Mouse (Mus musculus): Measurements from ENCODE around the gene Cfap97d1. TPM values are rescaled to one million over a fixed set of nuclear protein-coding genes. Genes with fewer than 3 reads are reported as not detected.

The Cfap97d1 gene
- polyA plus RNA-seq, 1 experiment from 2014 or later = not detected

GRCm38 (mm10) chr11:101968791-101969190 is 15.3 kb upstream of the Cfap97d1 start:
- no peak overlapping the region; the same call in 1 of the 2 replicates for H3K9ac ChIP-seq (ENCODE audit: low read depth, low read length)
- under 1% methylated on average over 5 of the region's 5 CpGs for WGBS (ENCODE audit: insufficient replicate concordance)
- no peak overlapping the region for H3K4me3 ChIP-seq (ENCODE audit: low read depth, low read length)
- peaks cover 35% of the 10 kb centered on the region for H3K27me3 ChIP-seq (ENCODE audit: control insufficient read depth, insufficient read depth, low read length)
- 0 out of 2 replicates have a peak, but pooled peaks cover 2% of the 10 kb centered on the region for H3K36me3 ChIP-seq (ENCODE audit: control insufficient read depth, insufficient read depth, low read length)
- H3K4me1 ChIP-seq (ENCODE audit: control insufficient read depth, insufficient read depth, low read length) = peaks cover 14% of the 10 kb centered on the region
- no peaks in the 10 kb centered on the region for H3K9me3 ChIP-seq (replicated peaks; ENCODE audit: control insufficient read depth, low read length)
- ATAC-seq (replicated peaks; ENCODE audit: insufficient number of reproducible peaks, low FRiP score, low TSS enrichment) = 0 out of 2 replicates have a peak, but pooled peaks have one; percentile 43
- H3K4me2 ChIP-seq = peak overlapping the region; percentile 10
- H3K27ac ChIP-seq (ENCODE audit: low read depth, low read length) = no peak overlapping the region

- Histone ChIP-seq H3K4me3 (ENCODE audit: low read depth, low read length) (no peak overlapping the region), H3K9me3 (replicated peaks; ENCODE audit: control insufficient read depth, low read length) (no peaks in the 10 kb centered on the region), H3K36me3 (ENCODE audit: control insufficient read depth, insufficient read depth, low read length) (0 out of 2 replicates have a peak, but pooled peaks cover 2% of the 10 kb centered on the region), H3K4me1 (ENCODE audit: control insufficient read depth, insufficient read depth, low read length) (peaks cover 14% of the 10 kb centered on the region), H3K4me2 (no peak overlapping the region), H3K9ac (ENCODE audit: low read depth, low read length) (no peak overlapping the region), H3K27ac (ENCODE audit: low read depth, low read length) (no peak overlapping the region), H3K27me3 (ENCODE audit: control insufficient read depth, insufficient read depth, low read length) (peaks cover 24% of the 10 kb centered on the region)
- ATAC-seq (replicated peaks; ENCODE audit: insufficient number of reproducible peaks, low FRiP score, low TSS enrichment) = no peak
- WGBS (ENCODE audit: insufficient replicate concordance) = 77% methylated on average over 13 of the region's 13 CpGs
Measured at GRCm38 (mm10) chr11:101969835-101970234, 14.2 kb upstream of the Cfap97d1 start.

DNA sequence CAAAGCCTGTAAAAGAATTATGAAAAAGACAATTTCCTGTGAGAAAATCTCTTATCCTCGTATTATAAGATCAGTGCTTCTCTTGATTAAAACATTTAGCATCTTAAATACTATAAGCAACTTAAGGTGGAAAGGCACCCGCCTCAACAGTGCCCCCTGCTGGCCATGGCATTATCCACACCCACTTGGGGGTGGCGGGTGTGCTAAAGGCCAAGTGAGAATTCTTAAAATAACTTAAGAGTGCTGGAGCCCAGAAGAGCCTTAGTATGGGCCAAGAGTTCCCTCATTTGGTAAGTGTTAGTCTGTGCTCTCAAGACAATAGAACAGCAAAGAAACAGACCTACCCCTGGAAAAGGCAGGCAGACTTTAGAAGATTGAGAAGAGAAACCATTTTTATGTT is 12.7 kb upstream of the Cfap97d1 start:
- WGBS (ENCODE audit: insufficient replicate concordance) = 30% methylated on average over 3 of the region's 3 CpGs
- no peak for ATAC-seq (replicated peaks; ENCODE audit: insufficient number of reproducible peaks, low FRiP score, low TSS enrichment)

DNA sequence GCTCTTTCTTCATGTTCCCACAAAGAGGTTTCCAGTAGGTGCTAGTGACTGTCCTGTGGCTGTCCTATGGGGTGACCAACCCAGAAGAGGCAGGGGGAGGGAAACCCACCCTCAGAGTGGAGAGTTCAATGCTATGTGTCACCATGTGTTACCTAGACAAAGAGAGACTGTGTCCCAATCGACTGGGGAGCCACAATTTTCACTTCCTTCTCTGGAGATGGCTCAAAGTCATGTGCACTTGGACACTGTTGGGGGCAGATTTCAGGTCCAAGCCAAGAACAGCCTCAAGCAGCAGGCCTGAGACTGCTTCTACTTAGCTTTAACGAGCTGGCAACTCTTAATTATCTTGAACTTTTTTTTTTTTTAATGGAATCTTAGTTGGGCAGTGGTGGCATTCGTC is 12.0 kb upstream of the Cfap97d1 start:
- ATAC-seq (replicated peaks; ENCODE audit: insufficient number of reproducible peaks, low FRiP score, low TSS enrichment) = no peak

More for the DNA sequence above, 12.7 kb upstream of the Cfap97d1 start:
- Histone ChIP-seq H3K27me3 (ENCODE audit: control insufficient read depth, insufficient read depth, low read length) (peaks cover 8% of the 10 kb centered on the region), H3K27ac (ENCODE audit: low read depth, low read length) (no peak overlapping the region), H3K4me2 (no peak overlapping the region), H3K36me3 (ENCODE audit: control insufficient read depth, insufficient read depth, low read length) (0 out of 2 replicates have a peak, but pooled peaks cover 2% of the 10 kb centered on the region), H3K4me1 (ENCODE audit: control insufficient read depth, insufficient read depth, low read length) (peaks cover 10% of the 10 kb centered on the region), H3K9me3 (replicated peaks; ENCODE audit: control insufficient read depth, low read length) (no peaks in the 10 kb centered on the region), H3K9ac (ENCODE audit: low read depth, low read length) (no peak overlapping the region), H3K4me3 (ENCODE audit: low read depth, low read length) (no peak overlapping the region)

GRCm38 (mm10) chr11:101972651-101973050 is 11.4 kb upstream of the Cfap97d1 start:
- H3K36me3 ChIP-seq (ENCODE audit: control insufficient read depth, insufficient read depth, low read length) = peaks cover 2% of the 10 kb centered on the region; the same call in 1 of the 2 replicates
- no peak for ATAC-seq (replicated peaks; ENCODE audit: insufficient number of reproducible peaks, low FRiP score, low TSS enrichment)
- peaks cover 6% of the 10 kb centered on the region for H3K4me1 ChIP-seq (ENCODE audit: control insufficient read depth, insufficient read depth, low read length)
- H3K27ac ChIP-seq (ENCODE audit: low read depth, low read length) = no peak overlapping the region
- no peak overlapping the region for H3K9ac ChIP-seq (ENCODE audit: low read depth, low read length)
- peaks cover under 1% of the 10 kb centered on the region; the same call in 1 of the 2 replicates for H3K27me3 ChIP-seq (ENCODE audit: control insufficient read depth, insufficient read depth, low read length)
- H3K9me3 ChIP-seq (replicated peaks; ENCODE audit: control insufficient read depth, low read length) = no peaks in the 10 kb centered on the region
- H3K4me3 ChIP-seq (ENCODE audit: low read depth, low read length) = no peak overlapping the region
- 92% methylated on average over 5 of the region's 5 CpGs for WGBS (ENCODE audit: insufficient replicate concordance)
- no peak overlapping the region for H3K4me2 ChIP-seq

More for the DNA sequence above, 12.0 kb upstream of the Cfap97d1 start:
- H3K9ac ChIP-seq (ENCODE audit: low read depth, low read length) = no peak overlapping the region
- H3K4me3 ChIP-seq (ENCODE audit: low read depth, low read length) = no peak overlapping the region
- peaks cover 7% of the 10 kb centered on the region for H3K4me1 ChIP-seq (ENCODE audit: control insufficient read depth, insufficient read depth, low read length)
- H3K27me3 ChIP-seq (ENCODE audit: control insufficient read depth, insufficient read depth, low read length) = peaks cover 3% of the 10 kb centered on the region; the same call in 1 of the 2 replicates
- H3K27ac ChIP-seq (ENCODE audit: low read depth, low read length) = no peak overlapping the region
- peaks cover 2% of the 10 kb centered on the region; the same call in 1 of the 2 replicates for H3K36me3 ChIP-seq (ENCODE audit: control insufficient read depth, insufficient read depth, low read length)
- H3K9me3 ChIP-seq (replicated peaks; ENCODE audit: control insufficient read depth, low read length) = no peaks in the 10 kb centered on the region
- no peak overlapping the region for H3K4me2 ChIP-seq
- 73% methylated on average over 3 of the region's 3 CpGs for WGBS (ENCODE audit: insufficient replicate concordance)

- Histone ChIP-seq H3K4me3 (ENCODE audit: low read depth, low read length) (no peak overlapping the region), H3K36me3 (ENCODE audit: control insufficient read depth, insufficient read depth, low read length) (peaks cover 2% of the 10 kb centered on the region; the same call in 1 of the 2 replicates), H3K27ac (ENCODE audit: low read depth, low read length) (no peak overlapping the region), H3K9me3 (replicated peaks; ENCODE audit: control insufficient read depth, low read length) (no peaks in the 10 kb centered on the region), H3K4me2 (no peak overlapping the region), H3K27me3 (ENCODE audit: control insufficient read depth, insufficient read depth, low read length) (no peaks in the 10 kb centered on the region), H3K9ac (ENCODE audit: low read depth, low read length) (no peak overlapping the region), H3K4me1 (ENCODE audit: control insufficient read depth, insufficient read depth, low read length) (peaks cover 2% of the 10 kb centered on the region)
- 85% methylated on average over 9 of the region's 9 CpGs for WGBS (ENCODE audit: insufficient replicate concordance)
- ATAC-seq (replicated peaks; ENCODE audit: insufficient number of reproducible peaks, low FRiP score, low TSS enrichment) = no peak
Measured at GRCm38 (mm10) chr11:101973496-101973895, 10.6 kb upstream of the Cfap97d1 start.

GRCm38 (mm10) chr11:101974181-101974580 is 9.9 kb upstream of the Cfap97d1 start:
- no peak for ATAC-seq (replicated peaks; ENCODE audit: insufficient number of reproducible peaks, low FRiP score, low TSS enrichment)
- Histone ChIP-seq H3K27ac (ENCODE audit: low read depth, low read length) (no peak overlapping the region), H3K36me3 (ENCODE audit: control insufficient read depth, insufficient read depth, low read length) (peaks cover 7% of the 10 kb centered on the region; the same call in 1 of the 2 replicates), H3K4me3 (ENCODE audit: low read depth, low read length) (no peak overlapping the region), H3K9me3 (replicated peaks; ENCODE audit: control insufficient read depth, low read length) (no peaks in the 10 kb centered on the region), H3K4me2 (no peak overlapping the region), H3K27me3 (ENCODE audit: control insufficient read depth, insufficient read depth, low read length) (no peaks in the 10 kb centered on the region), H3K9ac (ENCODE audit: low read depth, low read length) (no peak overlapping the region), H3K4me1 (ENCODE audit: control insufficient read depth, insufficient read depth, low read length) (no peaks in the 10 kb centered on the region)
- WGBS (ENCODE audit: insufficient replicate concordance) = 56% methylated on average over 6 of the region's 6 CpGs

- 42% methylated on average over 9 of the region's 9 CpGs for WGBS (ENCODE audit: insufficient replicate concordance)
- Histone ChIP-seq H3K36me3 (ENCODE audit: control insufficient read depth, insufficient read depth, low read length) (peaks cover 10% of the 10 kb centered on the region; the same call in 1 of the 2 replicates), H3K4me2 (no peak overlapping the region), H3K9ac (ENCODE audit: low read depth, low read length) (no peak overlapping the region), H3K27me3 (ENCODE audit: control insufficient read depth, insufficient read depth, low read length) (no peaks in the 10 kb centered on the region), H3K4me1 (ENCODE audit: control insufficient read depth, insufficient read depth, low read length) (no peaks in the 10 kb centered on the region), H3K4me3 (ENCODE audit: low read depth, low read length) (no peak overlapping the region), H3K27ac (ENCODE audit: low read depth, low read length) (no peak overlapping the region), H3K9me3 (replicated peaks; ENCODE audit: control insufficient read depth, low read length) (no peaks in the 10 kb centered on the region)
- ATAC-seq (replicated peaks; ENCODE audit: insufficient number of reproducible peaks, low FRiP score, low TSS enrichment) = no peak
Measured at GRCm38 (mm10) chr11:101974923-101975322, 9.2 kb upstream of the Cfap97d1 start.

DNA sequence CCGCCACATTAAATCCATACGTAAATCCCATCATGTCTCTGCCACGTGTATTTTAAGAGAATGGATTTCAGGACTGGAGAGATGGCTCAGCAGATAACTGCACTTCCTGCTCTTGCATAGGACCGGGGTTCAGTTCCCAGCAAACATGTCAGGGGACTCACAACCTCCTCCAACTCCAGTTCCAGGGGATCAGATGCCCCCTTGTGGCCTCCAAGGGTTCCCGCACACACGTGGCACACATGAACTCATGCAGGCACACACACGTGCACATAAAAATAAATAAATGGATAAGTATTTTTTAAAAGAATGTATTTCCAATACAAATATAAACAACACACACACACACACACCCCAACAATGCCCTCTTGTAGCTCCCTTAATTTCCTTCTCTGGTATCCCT is 7.1 kb upstream of the Cfap97d1 start:
- H3K27ac ChIP-seq (ENCODE audit: low read depth, low read length) = no peak overlapping the region
- H3K4me3 ChIP-seq (ENCODE audit: low read depth, low read length) = no peak overlapping the region
- no peak for ATAC-seq (replicated peaks; ENCODE audit: insufficient number of reproducible peaks, low FRiP score, low TSS enrichment)
- H3K27me3 ChIP-seq (ENCODE audit: control insufficient read depth, insufficient read depth, low read length) = no peaks in the 10 kb centered on the region
- 90% methylated on average over 7 of the region's 7 CpGs for WGBS (ENCODE audit: insufficient replicate concordance)
- H3K9ac ChIP-seq (ENCODE audit: low read depth, low read length) = no peak overlapping the region
- H3K9me3 ChIP-seq (replicated peaks; ENCODE audit: control insufficient read depth, low read length) = no peaks in the 10 kb centered on the region
- peaks cover 4% of the 10 kb centered on the region for H3K4me1 ChIP-seq (ENCODE audit: control insufficient read depth, insufficient read depth, low read length)
- no peak overlapping the region for H3K4me2 ChIP-seq
- peaks cover 19% of the 10 kb centered on the region for H3K36me3 ChIP-seq (ENCODE audit: control insufficient read depth, insufficient read depth, low read length)
